8 mouse cellular contexts compared by ENCODE assay signal in the genomic region with DNA sequence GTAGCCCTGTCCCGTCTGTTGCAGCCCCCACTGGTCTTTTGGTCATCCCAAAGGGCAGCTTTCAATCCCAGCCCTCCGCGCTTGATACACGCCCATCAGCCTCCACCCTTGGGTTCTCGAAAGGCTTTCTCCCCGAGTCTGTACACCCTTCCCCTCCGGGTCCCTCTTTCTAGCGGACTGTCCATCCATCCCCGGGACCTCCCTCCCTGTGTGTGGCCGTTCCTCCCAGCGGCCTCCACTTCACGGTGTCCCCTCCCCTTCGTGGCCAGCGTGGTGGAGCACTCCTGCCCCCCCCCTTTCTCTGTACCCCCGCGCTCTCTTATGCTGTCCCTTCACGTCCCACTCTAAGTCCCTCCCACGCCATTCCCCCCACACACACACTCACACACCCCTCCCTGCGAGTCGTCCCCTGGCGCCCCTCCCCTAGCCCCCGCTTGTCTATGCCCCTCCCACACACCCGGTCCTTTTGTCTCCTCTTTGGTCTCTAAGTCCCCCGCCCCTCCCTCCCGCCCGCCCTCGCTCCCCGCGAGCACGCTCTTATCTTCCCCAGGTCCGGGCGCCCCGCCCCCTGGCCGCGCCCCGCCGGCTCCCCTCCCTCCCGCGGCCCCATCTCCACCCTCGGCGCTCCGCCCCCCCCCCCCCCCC. TPM values are rescaled to one million over a fixed set of nuclear protein-coding genes. Genes with fewer than 3 reads are reported as not detected.
A peak's percentile ranks its signal among the peaks of the same experiment; 100 is the strongest.
DNase-seq lines count a peak whose midpoint lies in the region; ATAC-seq lines count a peak whose summit lies in the region.

No protein-coding gene starts in this region.

- H3K27ac ChIP-seq in forebrain, embryonic 13.5 days = peak overlapping the region; percentile 87

- peak; percentile 85 for ATAC-seq in forebrain, embryonic 13.5 days

- no peaks in the 10 kb centered on the region for H3K9me3 ChIP-seq in forebrain, embryonic 13.5 days (replicated peaks)

- peak overlapping the region; percentile 59 for H3K4me2 ChIP-seq in forebrain, embryonic 13.5 days

- no peaks in the 10 kb centered on the region for H3K27me3 ChIP-seq in forebrain, embryonic 13.5 days

- peaks cover 6% of the 10 kb centered on the region; the same call in 1 of the 2 replicates for H3K36me3 ChIP-seq in forebrain, embryonic 13.5 days (ENCODE audit: poor library complexity, severe bottlenecking)

- intact Hi-C loops in heart, postnatal 10 days (cut with DNase I) = loop anchor here (10.0 kb wide), 1 partner anchor 230 kb away; the partner anchor contains the start of genes Aifm1 and Rab33a

- DNase-seq in MEL-GATA-1-ER (ENCODE audit: extremely low read depth, low read depth) = peak; percentile 80
- peak; percentile 76 for DNase-seq in cerebellum, adult 11 months
- DNase-seq in heart, postnatal 10 days = peak; percentile 77 to 81
- peak; percentile 30 to 42 for DNase-seq in layer of hippocampus, adult 18-20 months (ENCODE audit: low spot score in 2 of 2)
- DNase-seq in lung, postnatal 10 days = peak; percentile 90
- DNase-seq in retina, adult 2 months (ENCODE audit: low read depth, low spot score) = peak; percentile 32
- peak; percentile 80 for DNase-seq in thymus, postnatal 4 days

- peak overlapping the region; percentile 67 for H3K9ac ChIP-seq in forebrain, embryonic 13.5 days

- peak overlapping the region; percentile 47 for H3K4me3 ChIP-seq in forebrain, embryonic 13.5 days

- WGBS in forebrain, embryonic 13.5 days = 16% methylated on average over 30 of the region's 42 CpGs

- no peaks in the 10 kb centered on the region for H3K4me1 ChIP-seq in forebrain, embryonic 13.5 days

RNA-seq across cellular contexts. Expression of gene Utp14a, which starts 28.5 kb away (rescaled TPM):
- polyA plus RNA-seq in forebrain, embryonic 13.5 days (2015; fragmentation: Nextera tagmentation; extraction: Ambion mirVana) = 23.6 and 27.2 TPM in 2 replicates
- total RNA-seq in heart, postnatal 10 days (2021) = 10 to 100 TPM; 13.9 to 17.3 TPM
- total RNA-seq in layer of hippocampus, adult 18-20 months (2021) = 10 to 100 TPM; 17.1 to 18.8 TPM

RNA-seq across cellular contexts. Expression of gene Bcorl1, which starts 56.0 kb away (rescaled TPM):
- polyA plus RNA-seq in forebrain, embryonic 13.5 days (2015; fragmentation: Nextera tagmentation; extraction: Ambion mirVana) = 6.5 and 6.6 TPM in 2 replicates
- 10 to 100 TPM in 1 of 2 experiments, 1 to 10 TPM in 1; 9.6 to 13.6 TPM for total RNA-seq in heart, postnatal 10 days (2021)
- total RNA-seq in layer of hippocampus, adult 18-20 months (2021) = 10 to 100 TPM; 19.7 to 23.4 TPM

Comparison
In these comparisons a context has a peak if more than half of its experiments do, and no peak if none do; other contexts are left out.
1. Peak in every context shown above with its lines: DNase-seq, ATAC-seq, H3K4me3 ChIP-seq and H3K27ac ChIP-seq.
2. DNase-seq: peak in every context shown above with its lines; median percentile 90 in lung, postnatal 10 days; 80 in MEL-GATA-1-ER; 80 in thymus, postnatal 4 days; 79 in heart, postnatal 10 days; 76 in cerebellum, adult 11 months; 36 in layer of hippocampus, adult 18-20 months; 32 in retina, adult 2 months.